Mouse (Mus musculus) left cerebral cortex, postnatal 4 days (tissue): ENCODE results near the gene 2410137M14Rik. TPM values are rescaled to one million over a fixed set of nuclear protein-coding genes. Genes with fewer than 3 reads are reported as not detected.

Experiments
- DNase-seq: peaks from one replicate; pipeline ENCODE4 v3.0.0-alpha.2; 2022
- intact Hi-C: fragments of 180-260 bp; cut with DNase I; formaldehyde crosslinking; loops from one replicate; pipeline ENCODE4 v1.15.1; 2025
- total RNA-seq, 2 experiments: library from RNA; stranded (reverse); gene quantifications; 2 replicates each; pipeline ENCODE4 v1.2.3; 2021

Gene 2410137M14Rik
- total RNA-seq, 2 experiments from 2014 or later: 1.1 TPM; not detected in 1

GRCm38 (mm10) chr17:36950981-36951947 is 29.8 kb downstream of the 2410137M14Rik start, which contains the start of gene Ppp1r11:
TSS of gene Ppp1r11 (minus strand) at chr17:36951741.
- intact Hi-C loops: no loop called here
- peak; percentile 98 for DNase-seq

- intact Hi-C loops: loop anchor here (5.0 kb wide), 1 partner anchor 98 kb away; the partner anchor contains the start of gene Gabbr1
- DNase-seq: no peak
These were observed 31.8 kb downstream of the 2410137M14Rik start for GRCm38 (mm10) chr17:36949265-36949664.

DNA sequence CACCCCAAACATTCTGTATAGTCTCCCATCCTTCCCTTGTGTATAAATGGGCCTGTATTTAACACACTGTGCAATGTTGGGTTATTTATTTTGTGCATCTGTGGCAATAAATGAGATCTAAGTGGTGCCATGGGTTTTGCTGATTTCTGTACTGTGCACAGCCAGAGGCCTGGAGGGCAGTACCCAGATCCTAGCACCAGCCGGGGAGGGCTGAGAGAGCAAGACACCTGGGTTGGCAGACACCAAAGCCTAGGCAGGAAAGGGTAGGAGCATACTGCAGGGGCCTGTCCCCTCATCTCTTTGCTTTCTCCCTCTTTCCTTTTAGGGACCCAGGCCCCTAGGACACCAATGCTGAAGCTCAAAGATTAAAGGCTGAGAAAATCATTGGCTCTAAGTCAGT is 32.8 kb downstream of the 2410137M14Rik start:
- intact Hi-C loops: loop anchor here (5.0 kb wide), 1 partner anchor 99 kb away; the partner anchor contains the start of gene Gabbr1
- no peak for DNase-seq

DNA sequence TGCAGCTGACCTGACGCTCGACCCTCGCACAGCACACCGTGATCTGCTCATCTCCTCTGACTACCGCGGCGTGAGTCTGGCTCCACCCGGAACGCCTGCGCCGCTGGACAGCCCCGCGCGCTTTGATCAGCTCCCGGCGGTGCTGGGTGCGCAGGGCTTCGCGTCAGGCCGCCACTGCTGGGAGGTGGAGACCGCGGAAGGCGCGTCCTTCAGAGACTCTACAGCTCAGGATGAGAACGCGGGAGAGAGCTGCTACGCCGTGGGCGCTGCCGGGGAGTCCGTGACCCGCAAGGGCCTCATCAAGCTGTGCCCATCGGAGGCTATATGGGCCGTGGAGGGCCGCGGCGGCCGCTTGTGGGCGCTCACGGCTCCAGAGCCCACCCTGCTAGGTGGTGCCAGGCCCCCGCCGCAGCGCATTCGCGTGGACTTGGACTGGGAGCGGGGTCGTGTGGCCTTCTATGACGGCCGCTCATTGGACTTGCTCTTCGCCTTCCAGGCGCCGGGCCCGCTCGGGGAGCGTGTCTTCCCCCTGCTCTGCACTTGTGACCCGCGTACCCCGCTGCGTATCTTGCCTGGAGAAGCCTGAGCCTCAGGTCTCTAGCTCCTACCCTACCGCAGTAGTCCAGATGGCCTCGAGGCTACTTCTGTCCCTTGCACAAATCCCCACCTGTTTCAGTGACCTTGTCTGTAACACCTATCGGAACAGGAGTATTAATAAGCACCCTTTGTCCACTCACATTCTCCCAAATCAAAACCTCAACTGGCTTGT is 33.8 kb downstream of the 2410137M14Rik start:
- peak; percentile 72 for DNase-seq
- intact Hi-C loops: loop anchor here (5.0 kb wide), 1 partner anchor 100 kb away; the partner anchor contains the start of gene Gabbr1

GRCm38 (mm10) chr17:36944121-36944775 is 36.8 kb downstream of the 2410137M14Rik start:
- intact Hi-C loops: no loop called here
- no peak for DNase-seq

DNA sequence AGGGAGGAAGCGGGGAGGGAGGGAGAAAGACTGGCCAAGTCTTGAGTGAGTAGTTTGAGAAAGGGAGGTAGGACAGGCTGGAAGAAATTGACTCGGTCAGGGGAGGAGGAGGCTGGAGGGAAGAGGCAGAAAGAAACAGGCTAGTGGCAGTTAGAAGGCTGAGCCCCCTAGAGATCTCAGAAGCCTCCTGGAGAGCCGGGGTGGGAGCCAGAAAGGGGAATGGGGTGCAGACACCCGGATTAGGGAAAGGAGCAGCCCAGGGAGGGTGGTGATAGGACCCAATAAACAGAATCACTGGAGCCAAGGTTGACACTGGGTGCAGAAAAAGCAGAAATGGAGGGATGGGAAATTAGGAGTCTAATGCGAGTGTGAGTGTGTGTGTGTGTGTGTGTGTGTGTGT is 37.3 kb downstream of the 2410137M14Rik start:
- no peak for DNase-seq
- intact Hi-C loops: no loop called here

- DNase-seq: no peak
- intact Hi-C loops: no loop called here
These were observed 38.1 kb downstream of the 2410137M14Rik start, which contains the start of gene Rnf39 for GRCm38 (mm10) chr17:36942791-36943471. TSS of gene Rnf39 (plus strand) at chr17:36942918.

GRCm38 (mm10) chr17:36942391-36942790 is 38.6 kb downstream of the 2410137M14Rik start:
- DNase-seq: peak; percentile 29
- intact Hi-C loops: no loop called here

- intact Hi-C loops: no loop called here
- no peak for DNase-seq
These were observed 43.0 kb downstream of the 2410137M14Rik start for GRCm38 (mm10) chr17:36938056-36938455.

GRCm38 (mm10) chr17:36931806-36932205 is 49.2 kb downstream of the 2410137M14Rik start:
- no peak for DNase-seq
- intact Hi-C loops: no loop called here

- no peak for DNase-seq
- intact Hi-C loops: no loop called here
These were observed 49.9 kb downstream of the 2410137M14Rik start for GRCm38 (mm10) chr17:36931130-36931529.

GRCm38 (mm10) chr17:36930233-36930632 is 50.8 kb downstream of the 2410137M14Rik start:
- intact Hi-C loops: no loop called here

GRCm38 (mm10) chr17:36929236-36929932 is 51.7 kb downstream of the 2410137M14Rik start:
- no peak for DNase-seq
- intact Hi-C loops: no loop called here

More at GRCm38 (mm10) chr17:36930233-36930632, 50.8 kb downstream of the 2410137M14Rik start:
- no peak for DNase-seq

Other genes starting within 250 kb of the 2410137M14Rik start
- gene H2-M10.5, start 208.3 kb downstream of the 2410137M14Rik start, total RNA-seq: not detected
- gene H2-M10.6, start 169.1 kb downstream of the 2410137M14Rik start, total RNA-seq: not detected
- 10 to 100 TPM; 33.4 to 36.8 TPM for gene Trim26, start 144.1 kb downstream of the 2410137M14Rik start, total RNA-seq
- gene Trim15, start 114.0 kb downstream of the 2410137M14Rik start, total RNA-seq: not detected
- not detected for gene Trim10, start 111.7 kb downstream of the 2410137M14Rik start, total RNA-seq
- gene Trim40, start 91.1 kb downstream of the 2410137M14Rik start, total RNA-seq: not detected
- gene Trim31, start 83.1 kb downstream of the 2410137M14Rik start, total RNA-seq: not detected
- gene Rnf39, start 38.3 kb downstream of the 2410137M14Rik start, total RNA-seq: 1 to 10 TPM; 1.7 TPM
- 10 to 100 TPM; 81.7 to 91.9 TPM for gene Ppp1r11, start 29.5 kb downstream of the 2410137M14Rik start, total RNA-seq
- gene Znrd1, start 22.7 kb downstream of the 2410137M14Rik start, total RNA-seq: 10 to 100 TPM; 25.8 to 30.3 TPM
- gene Znrd1as, start 22.6 kb downstream of the 2410137M14Rik start, total RNA-seq: 1 to 10 TPM; 2.3 to 4.5 TPM
- 1 to 10 TPM; 6.0 to 6.5 TPM for gene H2-M5, start 8.3 kb upstream of the 2410137M14Rik start, total RNA-seq
- 100 to 1,000 TPM; 218 to 227 TPM for gene Zfp57, start 19.9 kb upstream of the 2410137M14Rik start, total RNA-seq
- under 1 TPM in 1 of 2 experiments, not detected in 1; 0.20 TPM for gene Mog, start 42.2 kb upstream of the 2410137M14Rik start, total RNA-seq
- 100 to 1,000 TPM; 430 to 482 TPM for gene Gabbr1, start 64.7 kb upstream of the 2410137M14Rik start, total RNA-seq
- not detected for gene Olfr90, start 107.3 kb upstream of the 2410137M14Rik start, total RNA-seq
- gene Olfr91, start 117.0 kb upstream of the 2410137M14Rik start, total RNA-seq: not detected
- not detected for gene Olfr92, start 138.9 kb upstream of the 2410137M14Rik start, total RNA-seq
- not detected for gene Olfr93, start 180.3 kb upstream of the 2410137M14Rik start, total RNA-seq
- gene Ubd, start 212.7 kb upstream of the 2410137M14Rik start, total RNA-seq: not detected
- not detected for gene Olfr94, start 219.8 kb upstream of the 2410137M14Rik start, total RNA-seq
- not detected for gene Olfr95, start 231.9 kb upstream of the 2410137M14Rik start, total RNA-seq
- gene Olfr96, start 238.9 kb upstream of the 2410137M14Rik start, total RNA-seq: not detected